Mouse (Mus musculus) cerebellum, postnatal 4 days (tissue): Measurements from ENCODE around the gene Tinagl1.
A peak's percentile ranks its signal among the peaks of the same experiment; 100 is the strongest.

Source experiments
- DNase-seq, 2 experiments: peaks; one replicate each; pipeline ENCODE4 v3.0.0; 2022; ENCODE audit warnings: low spot score in 2 of 2, mixed read lengths in 1 of 2

Gene Tinagl1

GRCm38 (mm10) chr4:130141786-130142185 is 33.1 kb downstream of the Tinagl1 start:
- DNase-seq = no peak

- peak in 1 of 2 experiments; percentile 40 for DNase-seq
Observed at GRCm38 (mm10) chr4:130140992-130141402, 33.9 kb downstream of the Tinagl1 start.

GRCm38 (mm10) chr4:130139214-130139492 is 35.8 kb downstream of the Tinagl1 start, which contains the start of gene Hcrtr1:
Hcrtr1 (minus strand) TSS chr4:130139359.
- DNase-seq = no peak

- peak; percentile 70 to 87 for DNase-seq
Observed at GRCm38 (mm10) chr4:130138441-130139213, 36.3 kb downstream of the Tinagl1 start.

DNA sequence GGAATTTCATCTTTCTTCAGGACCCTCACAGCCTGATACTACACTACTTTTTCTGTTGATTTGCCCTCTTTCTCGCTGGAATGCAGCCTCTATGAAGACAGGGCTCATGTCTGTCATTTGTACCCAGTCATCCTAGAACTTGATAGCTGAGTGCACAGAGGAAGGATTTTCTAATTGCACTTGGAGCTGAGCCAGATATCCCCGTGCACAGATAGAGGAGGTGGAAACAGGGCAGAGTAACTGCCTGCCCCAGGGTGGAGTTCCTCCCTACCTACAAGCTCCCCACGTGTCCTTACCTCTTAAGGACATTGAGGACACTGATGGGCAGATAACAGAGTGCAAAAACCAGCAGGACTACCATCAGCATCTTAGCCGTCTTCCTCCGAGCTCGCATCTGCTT is 41.5 kb downstream of the Tinagl1 start:
- DNase-seq = no peak

- no peak for DNase-seq
Observed at GRCm38 (mm10) chr4:130131448-130132105, 43.3 kb downstream of the Tinagl1 start.

GRCm38 (mm10) chr4:130130641-130131350 is 44.1 kb downstream of the Tinagl1 start:
- DNase-seq = no peak

- DNase-seq = no peak
Observed at GRCm38 (mm10) chr4:130130082-130130481, 44.8 kb downstream of the Tinagl1 start.

- no peak for DNase-seq
Observed at GRCm38 (mm10) chr4:130128907-130129306, 46.0 kb downstream of the Tinagl1 start.

DNA sequence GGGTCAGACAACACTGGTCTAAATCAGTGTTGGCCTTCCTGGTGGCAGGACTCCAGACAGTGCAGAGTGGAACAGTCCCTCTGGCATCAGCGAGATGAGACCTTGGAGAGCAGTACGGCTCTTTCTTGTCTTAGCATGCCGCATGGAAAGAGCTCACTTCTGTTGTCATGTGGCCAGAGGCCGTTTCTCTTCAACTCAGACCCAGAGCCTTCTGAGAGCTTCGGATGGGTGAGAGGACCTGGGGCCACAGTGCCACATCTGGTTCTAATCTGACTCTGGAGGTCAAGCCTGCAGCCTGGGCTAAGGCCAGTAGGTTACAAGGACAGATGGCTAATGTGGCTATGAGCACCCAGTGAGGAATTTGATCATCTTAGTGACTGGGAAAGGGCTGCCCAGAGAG is 49.0 kb downstream of the Tinagl1 start:
- no peak for DNase-seq

DNA sequence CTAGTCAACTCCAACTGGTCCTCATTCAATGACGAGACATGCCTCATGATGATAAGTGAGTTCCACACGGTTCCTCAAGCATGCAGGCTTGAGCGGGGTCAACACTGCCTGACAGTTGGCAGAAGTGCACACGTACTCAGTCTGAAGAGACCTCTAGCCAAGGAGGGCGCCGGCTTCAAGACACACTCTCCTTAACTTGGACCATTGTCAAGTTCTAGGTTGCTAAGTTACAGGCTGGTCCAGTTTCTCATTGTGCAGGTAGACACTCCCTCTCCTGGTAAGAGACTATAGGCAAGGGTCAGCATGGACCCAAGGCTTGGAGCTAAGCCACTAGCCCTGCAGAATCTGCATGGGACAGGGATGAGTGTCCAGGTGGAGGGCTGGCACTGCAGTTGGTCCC is 49.8 kb downstream of the Tinagl1 start:
- no peak for DNase-seq

DNA sequence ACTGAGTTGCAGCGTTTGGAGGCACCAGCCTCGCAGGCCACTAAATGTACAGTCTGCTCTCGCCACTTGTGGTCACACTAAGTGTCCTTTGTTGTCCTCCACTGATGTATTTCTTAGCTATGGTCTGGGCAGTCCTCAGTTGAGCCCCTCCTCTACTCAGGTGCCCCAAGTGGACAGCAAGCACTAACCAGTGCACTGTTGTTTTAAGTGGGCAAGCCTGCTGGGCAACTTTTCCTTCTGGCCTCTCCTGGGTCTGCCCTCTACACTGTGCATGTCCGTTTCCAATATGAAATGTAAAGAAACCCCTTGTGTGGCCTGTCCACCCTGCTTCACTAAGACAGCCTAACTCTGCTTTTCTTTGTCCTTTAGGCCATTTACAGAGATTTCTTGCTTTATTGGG is 50.8 kb downstream of the Tinagl1 start:
- no peak for DNase-seq

DNA sequence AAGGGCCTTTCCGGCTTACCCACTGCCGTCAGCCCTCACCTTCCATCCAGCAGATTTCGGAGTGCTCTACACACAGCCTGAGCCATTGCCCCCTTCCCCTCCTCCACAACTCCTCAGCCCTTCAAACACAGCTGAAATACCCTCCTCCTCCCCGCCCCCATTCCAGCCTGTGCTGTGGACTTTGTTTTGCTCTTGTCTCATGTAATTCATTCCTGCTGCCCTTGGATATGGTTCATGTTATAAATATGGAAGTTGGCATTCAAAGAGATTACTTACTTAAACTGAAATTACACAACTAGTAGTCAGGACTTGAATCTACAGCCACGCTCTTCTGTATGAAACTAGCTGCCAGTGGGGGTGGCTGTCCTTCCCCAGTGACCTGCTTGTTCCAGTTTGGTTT is 51.9 kb downstream of the Tinagl1 start:
- DNase-seq = no peak

DNA sequence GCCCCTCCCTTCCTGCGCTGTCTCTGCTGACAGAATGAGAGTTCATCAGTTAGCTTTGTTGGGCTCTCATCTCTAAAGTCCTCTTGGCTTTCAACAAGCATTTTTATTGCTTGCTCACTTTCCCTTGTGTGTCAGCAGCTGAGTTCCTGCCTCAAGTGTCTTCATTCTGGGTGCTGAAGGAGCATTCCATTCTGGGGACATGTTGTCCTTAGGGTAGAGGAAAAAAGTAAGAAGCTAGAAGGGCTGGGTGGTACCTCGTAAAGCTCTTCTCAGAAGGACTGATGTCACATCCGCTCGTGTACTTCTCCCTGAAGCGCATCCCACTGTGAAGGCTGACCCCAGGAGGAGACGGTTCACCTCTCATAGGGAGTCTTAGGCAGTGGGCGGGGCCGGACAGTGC is 53.4 kb downstream of the Tinagl1 start:
- DNase-seq = no peak

DNA sequence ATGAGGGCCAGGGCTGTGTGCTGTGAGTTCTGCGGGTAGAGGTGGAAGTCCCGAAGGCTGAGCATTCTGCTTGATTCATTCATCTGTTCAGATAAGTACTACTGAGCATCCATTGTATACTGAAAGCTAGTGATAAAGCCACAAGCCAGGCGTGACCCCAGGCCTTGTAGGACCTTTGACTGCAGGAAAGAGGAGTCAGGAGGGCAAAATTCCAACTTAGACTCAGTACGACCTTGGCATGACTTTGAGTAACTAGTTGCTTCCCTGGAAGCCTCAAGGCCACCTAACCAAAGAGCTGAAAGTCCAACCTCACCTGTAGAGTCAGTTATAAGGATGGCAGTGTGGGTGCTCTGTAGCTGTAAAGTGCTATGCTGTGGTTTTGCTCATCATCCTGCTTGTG is 54.2 kb downstream of the Tinagl1 start:
- DNase-seq = no peak
